Mouse (Mus musculus): ENCODE data around the gene Olfr1411. TPM values are rescaled to one million over a fixed set of nuclear protein-coding genes. Genes with fewer than 3 reads are reported as not detected.
A peak's percentile ranks its signal among the peaks of the same experiment; 100 is the strongest.

Olfr1411 gene
- total and polyA plus RNA-seq, 3 experiments, result not detected

DNA sequence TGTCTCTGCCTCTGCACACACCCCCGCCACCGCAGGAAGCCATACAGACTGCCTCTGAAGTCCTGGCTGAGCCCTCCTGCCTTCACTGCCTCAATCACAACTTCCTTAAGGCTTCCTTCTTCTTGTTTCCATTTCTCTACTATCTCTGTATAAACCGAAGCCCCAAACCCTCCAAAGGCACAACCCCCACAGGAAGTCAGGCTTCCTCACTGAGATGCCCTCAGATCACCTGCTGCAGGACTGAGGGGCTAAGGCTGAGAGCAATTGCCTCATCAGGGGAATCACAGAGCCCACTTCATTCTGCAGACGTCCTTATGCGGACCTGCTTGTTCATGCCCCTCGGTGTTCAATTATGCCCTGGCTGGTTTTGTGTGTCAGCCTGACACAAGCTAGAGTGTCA, 46.2 kb downstream of the Olfr1411 start:
- Histone ChIP-seq H3K4me1 (ENCODE audit: control insufficient read depth in 1 of 2, insufficient read depth in 2 of 2) (peaks cover 8 to 24% of the 10 kb centered on the region in 2 experiments), H3K9me3 (replicated peaks; ENCODE audit: low read length) (no peaks in the 10 kb centered on the region), H3K4me3 (replicated peaks in 1 of 3; ENCODE audit: low read depth in 2 of 3, low read length in 2 of 3, poor library complexity in 1 of 3) (peak overlapping the region in 2 of 3 experiments; percentile 74 to 88), H3K4me2 (ENCODE audit: insufficient read depth, low read depth, poor library complexity, severe bottlenecking) (peak overlapping the region; percentile 85), H3K79me2 (replicated peaks; ENCODE audit: control insufficient read depth, extremely low read depth, insufficient read depth, poor library complexity, severe bottlenecking) (peaks cover 18% of the 10 kb centered on the region), H3K9ac (ENCODE audit: insufficient read depth, low read depth) (no peak overlapping the region), H3K36me3 (replicated peaks in 1 of 2; ENCODE audit: control insufficient read depth in 1 of 2, insufficient read depth in 1 of 2, low read length in 1 of 2) (peaks cover 35 to 47% of the 10 kb centered on the region in 2 experiments), H3K27me3 (replicated peaks) (peaks cover 5% of the 10 kb centered on the region), H3K27ac (ENCODE audit: insufficient read depth, low read depth) (no peak overlapping the region)
- TF ChIP-seq EP300 (IDR thresholded peaks at IDR 0.05; ENCODE audit: low read length), result no peak
- TF ChIP-seq E2F4 (IDR thresholded peaks at IDR 0.05; ENCODE audit: insufficient replicate concordance, low read depth, low read length), result no peak
- no peak for TF ChIP-seq ZMIZ1 (IDR thresholded peaks at IDR 0.05; ENCODE audit: low read depth, low read length)
- no peak for TF ChIP-seq JUN (IDR thresholded peaks at IDR 0.05; ENCODE audit: insufficient read depth, low read depth, low read length)
- no peak for TF ChIP-seq SMC3 (IDR thresholded peaks at IDR 0.05; ENCODE audit: low read depth, low read length)
- TF ChIP-seq CTCF (conservative IDR thresholded peaks at IDR 0.05 in 1 of 2, IDR thresholded peaks at IDR 0.05 in 1 of 2; ENCODE audit: low read depth in 2 of 2, low read length in 2 of 2), result no peak
- no peak for TF ChIP-seq MAFK (IDR thresholded peaks at IDR 0.05; ENCODE audit: insufficient replicate concordance, low read length)
- no peak for TF ChIP-seq IRF4 (IDR thresholded peaks at IDR 0.05; ENCODE audit: low read depth, low read length)
- TF ChIP-seq MYC (IDR thresholded peaks at IDR 0.05; ENCODE audit: low read depth, low read length), result no peak
- no peak for TF ChIP-seq NRF1 (IDR thresholded peaks at IDR 0.05; ENCODE audit: low read depth, low read length)
- no peak for TF ChIP-seq USF2 (conservative IDR thresholded peaks at IDR 0.05; ENCODE audit: low read depth, low read length)
- TF ChIP-seq ZC3H11A (IDR thresholded peaks at IDR 0.05; ENCODE audit: low read depth, low read length), result no peak
- no peak for TF ChIP-seq POLR2A (IDR thresholded peaks at IDR 0.05; ENCODE audit: low read depth, low read length)
- no peak for TF ChIP-seq CHD2 (IDR thresholded peaks at IDR 0.05; ENCODE audit: low read length)
- no peak for TF ChIP-seq SIN3A (IDR thresholded peaks at IDR 0.05; ENCODE audit: low read length)
- TF ChIP-seq GABPA (IDR thresholded peaks at IDR 0.05; ENCODE audit: insufficient replicate concordance, low read depth, low read length), result no peak
- no peak for TF ChIP-seq JUND (conservative IDR thresholded peaks at IDR 0.05; ENCODE audit: low read depth, low read length)
- TF ChIP-seq MAZ (IDR thresholded peaks at IDR 0.05; ENCODE audit: low read depth, low read length), result no peak
- TF ChIP-seq POLR2AphosphoS2 (IDR thresholded peaks at IDR 0.05; ENCODE audit: low read depth, low read length), result no peak
- dilution Hi-C loops (cut with MboI; ENCODE audit: extremely low pct_ligation_motif_present, extremely low pct_unique_long_range_greater_than_20kb, low sequenced_read_pairs), result no loop called here
- DNase-seq (ENCODE audit: extremely low read depth), result no peak
- in situ Hi-C loops (cut with MboI; ENCODE audit: low pct_ligation_motif_present, low pct_unique_long_range_greater_than_20kb, low sequenced_read_pairs), result no loop called here

DNA sequence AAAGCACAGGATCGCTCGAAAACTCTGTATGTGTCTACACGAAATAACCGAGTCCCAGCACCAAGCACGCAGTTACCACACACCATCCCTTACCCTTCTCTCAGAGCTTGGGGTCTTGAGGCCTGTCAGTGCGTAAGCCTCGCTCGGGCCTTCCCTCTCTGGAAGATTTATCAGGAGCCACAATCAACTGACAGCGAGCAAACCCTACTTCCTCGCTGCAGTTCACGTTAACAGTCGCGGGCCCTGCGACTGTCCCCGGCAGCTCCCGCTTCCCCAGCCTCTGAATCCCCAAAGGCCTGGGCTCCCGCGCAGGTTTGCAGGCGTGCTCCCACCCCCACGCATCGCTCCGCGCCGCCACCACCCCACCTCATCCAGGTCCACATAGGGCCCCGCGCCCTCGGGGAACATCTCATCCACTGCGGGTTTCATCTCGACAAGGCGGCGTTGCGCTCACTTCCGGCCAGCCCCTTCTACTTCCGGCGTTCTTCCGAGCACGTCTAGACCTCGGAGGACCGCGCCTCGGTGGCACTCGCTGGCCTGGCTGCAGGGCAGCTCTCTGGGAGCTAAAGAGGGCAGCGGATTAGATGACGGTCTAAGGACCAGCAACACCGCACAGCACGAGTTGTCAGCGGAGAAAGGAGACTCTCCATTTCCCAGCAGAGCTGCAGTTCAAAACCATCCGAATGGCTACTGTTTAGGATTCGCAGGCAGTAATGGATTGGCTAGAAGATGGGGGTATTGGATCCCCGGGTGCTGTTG, 47.5 kb downstream of the Olfr1411 start, which contains the start of gene Cops9:
Cops9 (minus strand) TSS at position 472 of the 759 bp plus-strand sequence.
- in situ Hi-C loops (cut with MboI; ENCODE audit: low pct_ligation_motif_present, low pct_unique_long_range_greater_than_20kb, low sequenced_read_pairs), result no loop called here
- Histone ChIP-seq H3K27me3 (replicated peaks) (peaks cover 18% of the 10 kb centered on the region), H3K4me3 (replicated peaks in 1 of 3; ENCODE audit: low read depth in 2 of 3, low read length in 2 of 3, poor library complexity in 1 of 3) (peak within 1 kb of the TSS; percentile 74 to 92 (median 88)), H3K79me2 (replicated peaks; ENCODE audit: control insufficient read depth, extremely low read depth, insufficient read depth, poor library complexity, severe bottlenecking) (peaks cover 18% of the 10 kb centered on the region), H3K9ac (ENCODE audit: insufficient read depth, low read depth) (peak within 1 kb of the TSS; percentile 91), H3K9me3 (replicated peaks; ENCODE audit: low read length) (no peaks in the 10 kb centered on the region), H3K27ac (ENCODE audit: insufficient read depth, low read depth) (no peak within 1 kb of the TSS), H3K36me3 (replicated peaks in 1 of 2; ENCODE audit: control insufficient read depth in 1 of 2, insufficient read depth in 1 of 2, low read length in 1 of 2) (peaks cover 28 to 36% of the 10 kb centered on the region in 2 experiments), H3K4me1 (ENCODE audit: control insufficient read depth in 1 of 2, insufficient read depth in 2 of 2) (peaks cover 8 to 24% of the 10 kb centered on the region in 2 experiments), H3K4me2 (ENCODE audit: insufficient read depth, low read depth, poor library complexity, severe bottlenecking) (peak within 1 kb of the TSS; percentile 85)
- dilution Hi-C loops (cut with MboI; ENCODE audit: extremely low pct_ligation_motif_present, extremely low pct_unique_long_range_greater_than_20kb, low sequenced_read_pairs), result no loop called here
- peak; percentile 82 for DNase-seq (ENCODE audit: extremely low read depth)
- no peak for TF ChIP-seq PAX5 (IDR thresholded peaks at IDR 0.05; ENCODE audit: low read length)
- peak; percentile 37; the same call in 1 of the 2 replicates for TF ChIP-seq TBP (conservative IDR thresholded peaks at IDR 0.05; ENCODE audit: low read depth, low read length)
- TF ChIP-seq MEF2A (IDR thresholded peaks at IDR 0.05; ENCODE audit: borderline replicate concordance, low read depth, low read length), result peak; percentile 36; the same call in 1 of the 2 replicates
- peak; percentile 29; the same call in 1 of the 2 replicates for TF ChIP-seq MAX (IDR thresholded peaks at IDR 0.05; ENCODE audit: low read length)
- TF ChIP-seq TCF12 (IDR thresholded peaks at IDR 0.05; ENCODE audit: low read depth, low read length), result peak; percentile 87
- peak; percentile 80 for TF ChIP-seq POLR2A (IDR thresholded peaks at IDR 0.05; ENCODE audit: low read depth, low read length)
- TF ChIP-seq ZMIZ1 (IDR thresholded peaks at IDR 0.05; ENCODE audit: low read depth, low read length), result peak; percentile 88
- TF ChIP-seq JUND (conservative IDR thresholded peaks at IDR 0.05; ENCODE audit: low read depth, low read length), result no peak
- peak; percentile 80; the same call in 1 of the 2 replicates for TF ChIP-seq KAT2A (IDR thresholded peaks at IDR 0.05; ENCODE audit: insufficient replicate concordance, low read length)
- TF ChIP-seq EP300 (IDR thresholded peaks at IDR 0.05; ENCODE audit: low read length), result no peak
- TF ChIP-seq CHD1 (IDR thresholded peaks at IDR 0.05; ENCODE audit: low read depth, low read length), result 0 out of 2 replicates have a peak, but pooled peaks have one; percentile 69
- peak; percentile 89 for TF ChIP-seq SIN3A (IDR thresholded peaks at IDR 0.05; ENCODE audit: low read length)
- 0 out of 2 replicates have a peak, but pooled peaks have one; percentile 51 for TF ChIP-seq MAZ (IDR thresholded peaks at IDR 0.05; ENCODE audit: low read depth, low read length)
- TF ChIP-seq POLR2AphosphoS2 (IDR thresholded peaks at IDR 0.05; ENCODE audit: low read depth, low read length), result peak; percentile 78; the same call in 1 of the 2 replicates
- peak; percentile 82 for TF ChIP-seq NELFE (IDR thresholded peaks at IDR 0.05; ENCODE audit: low read depth, low read length)
- peak; percentile 82 for TF ChIP-seq GABPA (IDR thresholded peaks at IDR 0.05; ENCODE audit: insufficient replicate concordance, low read depth, low read length)
- TF ChIP-seq MXI1 (IDR thresholded peaks at IDR 0.05; ENCODE audit: low read depth, low read length), result peak; percentile 86; the same call in 1 of the 2 replicates
- peak; percentile 89 for TF ChIP-seq HCFC1 (IDR thresholded peaks at IDR 0.05; ENCODE audit: low read depth, low read length)
- no peak for TF ChIP-seq ZNF384 (IDR thresholded peaks at IDR 0.05; ENCODE audit: low read depth, low read length)
- peak; percentile 56; the same call in 1 of the 2 replicates for TF ChIP-seq IRF4 (IDR thresholded peaks at IDR 0.05; ENCODE audit: low read depth, low read length)

Data from CH12.LX (cell line).